11 mouse cellular contexts compared by ENCODE assay signal in the genomic region with DNA sequence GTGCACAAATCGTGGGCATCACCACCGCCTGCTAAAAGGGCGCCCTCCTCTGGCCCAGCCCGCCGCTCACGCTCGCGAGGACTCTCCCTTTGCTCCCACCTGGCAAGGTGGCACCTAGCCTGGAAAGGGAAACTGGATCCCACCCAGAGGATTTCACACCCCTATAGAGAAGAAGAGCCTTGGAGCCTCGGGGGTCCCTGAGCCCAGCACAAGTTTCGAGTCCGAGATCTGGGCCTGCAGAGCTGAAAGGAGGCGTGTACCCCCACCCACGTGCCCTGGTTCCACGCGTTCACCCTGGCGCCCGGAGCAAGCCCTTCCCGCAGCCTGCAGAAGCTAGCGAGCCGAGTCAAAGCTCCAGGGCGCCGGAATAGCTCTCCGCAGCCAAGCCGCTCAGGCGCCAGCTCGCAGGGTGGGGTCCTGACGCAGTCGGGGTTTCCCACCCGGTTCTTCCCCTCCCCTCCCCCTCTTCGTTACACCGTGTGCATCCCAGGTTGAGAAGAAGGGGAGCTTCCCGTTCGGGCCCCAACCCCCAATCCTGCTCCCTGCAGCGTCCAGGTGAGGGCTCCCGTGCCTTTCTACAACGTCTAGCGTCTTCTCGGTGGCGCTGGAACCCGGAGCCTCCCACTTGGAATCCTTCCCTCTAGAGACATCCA. TPM values are rescaled to one million over a fixed set of nuclear protein-coding genes. Genes with fewer than 3 reads are reported as not detected.
DNase-seq lines count a peak whose midpoint lies in the region; ATAC-seq lines count a peak whose summit lies in the region.
"Had no signal": no experiment of that assay in that cellular context is flagged by ENCODE, and none has a peak within 500 bp of the region (broad histone marks: within the 10 kb centered on the region; RNA-seq: fewer than 3 reads in every experiment).

No protein-coding gene starts in this region.

- DNase-seq in cerebellum, adult 11 months, result peak; percentile 71
- peak; percentile 48 for DNase-seq in right cerebral cortex, postnatal 25 days
- no peak for DNase-seq in right cerebral cortex, adult 2 months (ENCODE audit: low spot score in 2 of 2)
- no peak for DNase-seq in adrenal gland, adult 8-10 months
- DNase-seq: heart, postnatal 14 days; lung, postnatal 10 days; right cerebral cortex, postnatal 14 days had no signal

- H3K4me3 ChIP-seq in hindbrain, embryonic 13.5 days, result peak overlapping the region; percentile 66
- H3K4me3 ChIP-seq in stomach, embryonic 15.5 days (replicated peaks), result peak overlapping the region; percentile 10; the same call in 1 of the 2 replicates

- H3K9me3 ChIP-seq in hindbrain, embryonic 13.5 days, result no peaks in the 10 kb centered on the region
- H3K9me3 ChIP-seq in stomach, embryonic 15.5 days, result no peaks in the 10 kb centered on the region

- H3K9ac ChIP-seq in hindbrain, embryonic 13.5 days, result peak overlapping the region; percentile 62
- H3K9ac ChIP-seq in stomach, embryonic 15.5 days, result no peak overlapping the region

- H3K4me2 ChIP-seq in hindbrain, embryonic 13.5 days, result peak overlapping the region; percentile 90
- peak overlapping the region; percentile 11; the same call in 1 of the 2 replicates for H3K4me2 ChIP-seq in stomach, embryonic 15.5 days

- no peaks in the 10 kb centered on the region for H3K36me3 ChIP-seq in hindbrain, embryonic 13.5 days
- no peaks in the 10 kb centered on the region for H3K36me3 ChIP-seq in stomach, embryonic 15.5 days

- peaks cover 81% of the 10 kb centered on the region for H3K27me3 ChIP-seq in hindbrain, embryonic 13.5 days
- H3K27me3 ChIP-seq in stomach, embryonic 15.5 days (replicated peaks), result peaks cover 70% of the 10 kb centered on the region

- no peak overlapping the region for H3K27ac ChIP-seq in hindbrain, embryonic 13.5 days
- H3K27ac ChIP-seq in stomach, embryonic 15.5 days, result no peak overlapping the region

- ATAC-seq in cerebellum, adult (ENCODE audit: insufficient number of reproducible peaks, low FRiP score, low TSS enrichment), result no peak
- ATAC-seq in hindbrain, embryonic 13.5 days (ENCODE audit: low FRiP score), result no peak
- no peak for ATAC-seq in stomach, embryonic 15.5 days (ENCODE audit: insufficient read depth, low FRiP score, low read depth)
- no peak for ATAC-seq in activated CD4-positive, CD25-positive, alpha-beta regulatory T cell, adult 4 months

- H3K4me1 ChIP-seq in hindbrain, embryonic 13.5 days (replicated peaks), result peaks cover 60% of the 10 kb centered on the region
- H3K4me1 ChIP-seq in stomach, embryonic 15.5 days, result peaks cover 6% of the 10 kb centered on the region

- WGBS in hindbrain, embryonic 13.5 days, result 1% methylated on average over 38 of the region's 40 CpGs
- WGBS in stomach, embryonic 15.5 days, result 2% methylated on average over 38 of the region's 40 CpGs

RNA-seq across cellular contexts. Expression of a gene that starts 2.3 kb away (rescaled TPM):
- 45.4 and 46.4 TPM in 2 replicates for polyA plus RNA-seq in hindbrain, embryonic 13.5 days (2015; fragmentation: Nextera tagmentation; extraction: Ambion mirVana)
- polyA plus RNA-seq in stomach, embryonic 15.5 days (2015; fragmentation: Nextera tagmentation; extraction: Ambion mirVana), result 1.4 and 1.8 TPM in 2 replicates
- polyA plus RNA-seq in activated CD4-positive, CD25-positive, alpha-beta regulatory T cell, adult 4 months (2017; shearing (Covaris generic)), result not detected
- total RNA-seq in adrenal gland, adult 8-10 months (2022), result 1 to 10 TPM in 3 of 4 experiments, under 1 TPM in 1; 0.46 to 1.7 (median 1.2) TPM

Comparison
In these comparisons a context has a peak if more than half of its experiments do, and no peak if none do; other contexts are left out.
1. DNase-seq: peak in cerebellum, adult 11 months (single experiment) and right cerebral cortex, postnatal 25 days (single experiment); none in right cerebral cortex, adult 2 months (0 of 2) and adrenal gland, adult 8-10 months (single experiment).
2. RNA of a gene that starts 2.3 kb away (polyA plus RNA-seq): 45.4 to 46.4 TPM in hindbrain, embryonic 13.5 days; 1.4 to 1.8 TPM in stomach, embryonic 15.5 days and not detected in activated CD4-positive, CD25-positive, alpha-beta regulatory T cell, adult 4 months; every median in the first group is over 10 times any median in the second.